Mouse (Mus musculus): ENCODE data around the gene Rph3al. TPM values are rescaled to one million over a fixed set of nuclear protein-coding genes. Genes with fewer than 3 reads are reported as not detected.

Rph3al gene
- polyA plus RNA-seq, 1 experiment from 2014 or later = 1.3 TPM

GRCm38 (mm10) chr11:75935819-75936430, 2.3 kb downstream of the Rph3al start:
- H3K4me3 ChIP-seq (ENCODE audit: low read depth, low read length) = no peak overlapping the region
- H3K4me2 ChIP-seq (ENCODE audit: low read depth, low read length) = no peak overlapping the region
- H3K9ac ChIP-seq (replicated peaks; ENCODE audit: low read depth, low read length) = no peak overlapping the region
- ATAC-seq (ENCODE audit: low read depth) = no peak
- no peaks in the 10 kb centered on the region for H3K27me3 ChIP-seq (ENCODE audit: control insufficient read depth, insufficient read depth, low read length)
- 67% methylated on average over 7 of the region's 7 CpGs for WGBS
- H3K36me3 ChIP-seq (ENCODE audit: control insufficient read depth, insufficient read depth, low read length) = no peaks in the 10 kb centered on the region
- no peaks in the 10 kb centered on the region for H3K9me3 ChIP-seq (ENCODE audit: control insufficient read depth, low read length)
- H3K27ac ChIP-seq (ENCODE audit: low read depth, low read length) = no peak overlapping the region
- peaks cover 3% of the 10 kb centered on the region; the same call in 1 of the 2 replicates for H3K4me1 ChIP-seq (ENCODE audit: control insufficient read depth, insufficient read depth, low read length)

DNA sequence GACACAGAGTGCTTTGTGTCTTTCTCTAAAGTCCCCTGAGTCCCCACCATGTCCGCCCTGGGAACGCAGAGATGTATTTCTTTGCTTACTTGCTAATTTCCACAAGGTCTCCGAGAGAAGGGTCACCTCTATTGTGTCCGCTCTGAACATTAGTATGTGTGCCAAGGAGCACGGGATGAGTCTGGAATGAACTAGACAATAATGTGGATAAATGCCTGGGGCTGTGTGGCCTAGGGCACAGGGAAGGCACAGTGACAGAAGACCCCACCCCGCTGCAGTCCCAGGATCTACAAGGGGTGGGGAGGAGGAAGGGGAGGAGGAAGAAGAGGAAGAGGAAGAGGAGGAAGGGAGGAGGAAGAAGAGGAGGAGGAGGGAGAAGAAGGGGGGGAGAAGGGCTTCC, 3.8 kb downstream of the Rph3al start:
- H3K9me3 ChIP-seq (ENCODE audit: control insufficient read depth, low read length) = no peaks in the 10 kb centered on the region
- H3K4me3 ChIP-seq (ENCODE audit: low read depth, low read length) = no peak overlapping the region
- no peak overlapping the region for H3K9ac ChIP-seq (replicated peaks; ENCODE audit: low read depth, low read length)
- H3K36me3 ChIP-seq (ENCODE audit: control insufficient read depth, insufficient read depth, low read length) = no peaks in the 10 kb centered on the region
- H3K27me3 ChIP-seq (ENCODE audit: control insufficient read depth, insufficient read depth, low read length) = no peaks in the 10 kb centered on the region
- ATAC-seq (ENCODE audit: low read depth) = no peak
- 53% methylated on average over 6 of the region's 6 CpGs for WGBS
- peaks cover 3% of the 10 kb centered on the region; the same call in 1 of the 2 replicates for H3K4me1 ChIP-seq (ENCODE audit: control insufficient read depth, insufficient read depth, low read length)
- no peak overlapping the region for H3K4me2 ChIP-seq (ENCODE audit: low read depth, low read length)
- H3K27ac ChIP-seq (ENCODE audit: low read depth, low read length) = no peak overlapping the region

- no peak overlapping the region for H3K27ac ChIP-seq (ENCODE audit: low read depth, low read length)
- no peaks in the 10 kb centered on the region for H3K27me3 ChIP-seq (ENCODE audit: control insufficient read depth, insufficient read depth, low read length)
- no peaks in the 10 kb centered on the region for H3K9me3 ChIP-seq (ENCODE audit: control insufficient read depth, low read length)
- H3K4me3 ChIP-seq (ENCODE audit: low read depth, low read length) = no peak overlapping the region
- peaks cover 3% of the 10 kb centered on the region; the same call in 1 of the 2 replicates for H3K4me1 ChIP-seq (ENCODE audit: control insufficient read depth, insufficient read depth, low read length)
- H3K4me2 ChIP-seq (ENCODE audit: low read depth, low read length) = no peak overlapping the region
- H3K9ac ChIP-seq (replicated peaks; ENCODE audit: low read depth, low read length) = no peak overlapping the region
- ATAC-seq (ENCODE audit: low read depth) = no peak
- no peaks in the 10 kb centered on the region for H3K36me3 ChIP-seq (ENCODE audit: control insufficient read depth, insufficient read depth, low read length)
- 88% methylated on average over 5 of the region's 5 CpGs for WGBS
These were observed 4.9 kb downstream of the Rph3al start for GRCm38 (mm10) chr11:75933371-75933770.

DNA sequence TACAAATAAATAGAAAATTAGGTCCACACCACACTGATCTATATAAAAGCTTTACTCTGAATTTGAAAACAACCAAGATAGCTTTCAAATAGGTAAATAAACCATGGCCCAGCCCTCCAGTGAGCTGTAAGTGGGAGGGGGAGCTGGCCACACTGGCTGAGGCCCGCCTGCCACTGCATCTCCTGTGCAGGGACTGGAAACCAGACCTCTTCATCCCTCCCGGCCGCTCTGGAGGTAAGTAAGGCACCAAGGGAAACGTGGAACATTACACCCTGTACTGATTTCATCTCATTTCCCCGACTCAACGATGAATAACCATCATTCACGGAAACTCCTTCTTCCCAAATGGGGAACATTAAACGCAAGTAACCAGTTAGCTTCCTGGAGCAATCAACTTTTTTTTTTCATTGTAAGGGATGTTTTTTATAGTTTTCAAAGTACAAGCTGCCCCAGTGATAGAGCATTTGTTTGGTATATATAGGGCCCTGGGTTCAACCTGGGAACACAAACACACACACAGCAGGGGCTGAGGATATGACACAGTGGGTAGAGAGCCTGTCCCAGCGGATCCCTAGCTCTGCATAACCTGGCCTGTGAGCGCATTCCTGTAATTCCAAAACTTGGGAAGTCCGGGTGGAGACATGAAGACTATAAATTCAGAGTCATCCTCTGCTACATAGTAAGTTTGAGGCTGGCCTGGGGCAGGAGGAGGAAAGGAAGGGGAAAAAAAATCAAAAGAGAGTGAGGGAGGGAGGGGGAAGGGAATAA, 7.1 kb downstream of the Rph3al start:
- H3K9me3 ChIP-seq (ENCODE audit: control insufficient read depth, low read length) = no peaks in the 10 kb centered on the region
- no peak overlapping the region for H3K4me3 ChIP-seq (ENCODE audit: low read depth, low read length)
- no peaks in the 10 kb centered on the region for H3K27me3 ChIP-seq (ENCODE audit: control insufficient read depth, insufficient read depth, low read length)
- WGBS = 44% methylated on average over 11 of the region's 11 CpGs
- no peak for ATAC-seq (ENCODE audit: low read depth)
- H3K4me1 ChIP-seq (ENCODE audit: control insufficient read depth, insufficient read depth, low read length) = 0 out of 2 replicates have a peak, but pooled peaks cover 3% of the 10 kb centered on the region
- no peaks in the 10 kb centered on the region for H3K36me3 ChIP-seq (ENCODE audit: control insufficient read depth, insufficient read depth, low read length)
- no peak overlapping the region for H3K27ac ChIP-seq (ENCODE audit: low read depth, low read length)
- H3K9ac ChIP-seq (replicated peaks; ENCODE audit: low read depth, low read length) = no peak overlapping the region
- H3K4me2 ChIP-seq (ENCODE audit: low read depth, low read length) = no peak overlapping the region

- no peak overlapping the region for H3K9ac ChIP-seq (replicated peaks; ENCODE audit: low read depth, low read length)
- WGBS = 74% methylated on average over 9 of the region's 9 CpGs
- ATAC-seq (ENCODE audit: low read depth) = no peak
These were observed 8.0 kb downstream of the Rph3al start for GRCm38 (mm10) chr11:75930208-75930607.

GRCm38 (mm10) chr11:75927881-75928280, 10.3 kb downstream of the Rph3al start:
- Histone ChIP-seq H3K9me3 (ENCODE audit: control insufficient read depth, low read length) (no peaks in the 10 kb centered on the region), H3K27me3 (ENCODE audit: control insufficient read depth, insufficient read depth, low read length) (no peaks in the 10 kb centered on the region), H3K36me3 (ENCODE audit: control insufficient read depth, insufficient read depth, low read length) (no peaks in the 10 kb centered on the region), H3K4me1 (ENCODE audit: control insufficient read depth, insufficient read depth, low read length) (0 out of 2 replicates have a peak, but pooled peaks cover 3% of the 10 kb centered on the region), H3K9ac (replicated peaks; ENCODE audit: low read depth, low read length) (no peak overlapping the region), H3K4me2 (ENCODE audit: low read depth, low read length) (no peak overlapping the region), H3K27ac (ENCODE audit: low read depth, low read length) (no peak overlapping the region), H3K4me3 (ENCODE audit: low read depth, low read length) (no peak overlapping the region)
- WGBS = 86% methylated on average over 2 of the region's 2 CpGs
- ATAC-seq (ENCODE audit: low read depth) = no peak

More at GRCm38 (mm10) chr11:75930208-75930607, 8.0 kb downstream of the Rph3al start:
- Histone ChIP-seq H3K36me3 (ENCODE audit: control insufficient read depth, insufficient read depth, low read length) (no peaks in the 10 kb centered on the region), H3K4me3 (ENCODE audit: low read depth, low read length) (no peak overlapping the region), H3K4me1 (ENCODE audit: control insufficient read depth, insufficient read depth, low read length) (0 out of 2 replicates have a peak, but pooled peaks cover 3% of the 10 kb centered on the region), H3K4me2 (ENCODE audit: low read depth, low read length) (no peak overlapping the region), H3K27me3 (ENCODE audit: control insufficient read depth, insufficient read depth, low read length) (no peaks in the 10 kb centered on the region), H3K9me3 (ENCODE audit: control insufficient read depth, low read length) (no peaks in the 10 kb centered on the region), H3K27ac (ENCODE audit: low read depth, low read length) (no peak overlapping the region)

GRCm38 (mm10) chr11:75926431-75927312, 11.6 kb downstream of the Rph3al start:
- no peak overlapping the region for H3K27ac ChIP-seq (ENCODE audit: low read depth, low read length)
- no peaks in the 10 kb centered on the region for H3K27me3 ChIP-seq (ENCODE audit: control insufficient read depth, insufficient read depth, low read length)
- H3K4me2 ChIP-seq (ENCODE audit: low read depth, low read length) = no peak overlapping the region
- ATAC-seq (ENCODE audit: low read depth) = no peak
- WGBS = 44% methylated on average over 13 of the region's 13 CpGs
- H3K4me1 ChIP-seq (ENCODE audit: control insufficient read depth, insufficient read depth, low read length) = 0 out of 2 replicates have a peak, but pooled peaks cover 3% of the 10 kb centered on the region
- H3K9ac ChIP-seq (replicated peaks; ENCODE audit: low read depth, low read length) = no peak overlapping the region
- no peaks in the 10 kb centered on the region for H3K36me3 ChIP-seq (ENCODE audit: control insufficient read depth, insufficient read depth, low read length)
- no peak overlapping the region for H3K4me3 ChIP-seq (ENCODE audit: low read depth, low read length)
- H3K9me3 ChIP-seq (ENCODE audit: control insufficient read depth, low read length) = no peaks in the 10 kb centered on the region

DNA sequence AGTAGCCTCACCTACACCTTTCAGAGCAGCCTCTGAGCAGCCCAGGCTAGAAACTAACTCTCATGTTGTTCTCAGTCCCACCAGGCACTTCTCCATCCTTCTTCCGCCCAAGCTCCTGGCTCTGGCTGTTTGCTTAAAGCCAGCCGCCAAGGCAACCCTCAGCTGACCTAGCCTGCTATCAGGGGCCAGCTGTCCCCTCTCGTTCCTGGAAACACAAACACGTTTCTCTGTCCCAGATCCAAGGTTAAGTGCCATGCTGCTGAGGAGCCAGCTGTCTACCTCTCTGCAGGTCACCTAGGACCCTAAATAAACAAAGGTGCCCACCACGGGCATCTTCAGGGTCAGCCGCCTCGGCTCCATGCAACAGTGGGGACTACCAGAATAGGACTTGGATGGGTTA, 12.4 kb downstream of the Rph3al start:
- Histone ChIP-seq H3K4me3 (ENCODE audit: low read depth, low read length) (no peak overlapping the region), H3K4me1 (ENCODE audit: control insufficient read depth, insufficient read depth, low read length) (0 out of 2 replicates have a peak, but pooled peaks cover 3% of the 10 kb centered on the region), H3K4me2 (ENCODE audit: low read depth, low read length) (no peak overlapping the region), H3K27me3 (ENCODE audit: control insufficient read depth, insufficient read depth, low read length) (no peaks in the 10 kb centered on the region), H3K36me3 (ENCODE audit: control insufficient read depth, insufficient read depth, low read length) (no peaks in the 10 kb centered on the region), H3K9me3 (ENCODE audit: control insufficient read depth, low read length) (no peaks in the 10 kb centered on the region), H3K27ac (ENCODE audit: low read depth, low read length) (no peak overlapping the region), H3K9ac (replicated peaks; ENCODE audit: low read depth, low read length) (no peak overlapping the region; the same call in 1 of the 2 replicates)
- ATAC-seq (ENCODE audit: low read depth) = no peak
- WGBS = 63% methylated on average over 7 of the region's 7 CpGs
